11 mouse cellular contexts compared by ENCODE assay signal in the genomic region with DNA sequence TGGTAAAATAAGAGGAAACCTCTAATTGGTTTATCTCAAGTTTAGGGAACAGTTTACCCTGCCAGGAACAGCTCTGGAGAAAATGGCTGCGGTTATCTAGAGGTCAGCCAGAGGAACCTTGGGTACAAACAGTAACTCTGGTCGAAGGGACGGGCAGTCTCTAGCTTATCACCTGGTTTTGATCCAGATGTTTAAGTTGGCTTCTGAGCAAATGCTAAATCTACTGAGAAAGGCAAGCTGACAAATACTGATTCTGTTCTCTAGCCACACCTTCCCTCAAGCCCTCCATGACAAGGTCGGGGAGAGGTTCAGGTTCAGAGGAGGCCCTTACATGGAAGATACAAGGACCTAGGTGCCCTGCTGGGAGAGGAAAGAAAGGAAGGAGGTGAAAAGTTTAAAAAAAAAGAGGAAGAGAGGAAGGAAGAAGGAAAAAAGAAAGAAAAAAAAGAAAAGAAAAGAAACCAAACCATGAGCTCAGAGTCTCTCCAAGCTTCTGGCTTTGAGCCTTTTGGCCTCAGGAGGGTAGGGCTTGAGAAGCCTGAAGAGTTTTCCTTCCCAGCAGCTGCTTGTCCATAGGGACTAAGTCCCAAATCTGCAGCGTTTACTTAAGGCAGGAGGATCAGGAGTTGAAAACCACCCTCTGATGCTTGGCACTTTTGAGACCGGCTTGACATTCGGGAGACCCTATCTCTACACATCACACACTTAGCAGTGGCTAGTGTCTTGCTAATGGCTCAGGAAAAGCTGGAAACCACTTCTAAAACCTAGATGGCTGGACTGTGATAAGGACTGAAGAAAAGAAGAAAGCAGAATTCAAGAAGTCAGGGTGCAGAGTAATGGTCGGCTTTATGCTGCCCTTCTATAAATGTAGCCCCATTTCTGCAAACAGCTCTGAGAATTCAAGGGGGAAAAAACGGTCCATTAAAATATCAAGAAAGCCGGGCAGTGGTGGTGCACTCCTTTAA. TPM values are rescaled to one million over a fixed set of nuclear protein-coding genes. Genes with fewer than 3 reads are reported as not detected.
DNase-seq lines count a peak whose midpoint lies in the region; ATAC-seq and TF ChIP-seq lines count a peak whose summit lies in the region.
"Had no signal": no experiment of that assay in that cellular context is flagged by ENCODE, and none has a peak within 500 bp of the region (broad histone marks: within the 10 kb centered on the region; RNA-seq: fewer than 3 reads in every experiment).

No protein-coding gene starts in this region.

- TF ChIP-seq EP300 in stomach, postnatal 0 days (optimal IDR thresholded peaks at IDR 0.05), result no peak

- no peak for ATAC-seq in midbrain, postnatal 0 days (ENCODE audit: low FRiP score)
- ATAC-seq in midbrain, embryonic 14.5 days (ENCODE audit: low FRiP score, low TSS enrichment), result no peak
- peak; percentile 52; the same call in 1 of the 2 replicates for ATAC-seq in stomach, postnatal 0 days (ENCODE audit: low FRiP score, low TSS enrichment)

- no peaks in the 10 kb centered on the region for H3K9me3 ChIP-seq in midbrain, postnatal 0 days (ENCODE audit: low read length)
- H3K9me3 ChIP-seq in midbrain, embryonic 14.5 days (ENCODE audit: control insufficient read depth, low read length), result no peaks in the 10 kb centered on the region
- H3K9me3 ChIP-seq in limb, embryonic 10.5 days (replicated peaks), result no peaks in the 10 kb centered on the region
- H3K9me3 ChIP-seq in stomach, postnatal 0 days (ENCODE audit: control insufficient read depth, low read length), result no peaks in the 10 kb centered on the region
- H3K9me3 ChIP-seq: hindbrain, embryonic 15.5 days had no signal

- TF ChIP-seq CTCF in midbrain, postnatal 0 days (IDR thresholded peaks at IDR 0.05), result no peak
- TF ChIP-seq CTCF in stomach, postnatal 0 days (IDR thresholded peaks at IDR 0.05; ENCODE audit: low read depth), result no peak

- no peak overlapping the region for H3K4me2 ChIP-seq in midbrain, postnatal 0 days (ENCODE audit: low read depth, low read length, poor library complexity, severe bottlenecking)
- H3K4me2 ChIP-seq in midbrain, embryonic 14.5 days (ENCODE audit: low read length), result no peak overlapping the region
- H3K4me2 ChIP-seq in stomach, postnatal 0 days (replicated peaks; ENCODE audit: low read depth), result no peak overlapping the region
- H3K4me2 ChIP-seq: hindbrain, embryonic 15.5 days had no signal

- 84% methylated on average over 10 of the region's 10 CpGs for WGBS in midbrain, postnatal 0 days
- 86% methylated on average over 10 of the region's 10 CpGs for WGBS in midbrain, embryonic 14.5 days
- 73% methylated on average over 10 of the region's 10 CpGs for WGBS in limb, embryonic 10.5 days
- 63% methylated on average over 10 of the region's 10 CpGs for WGBS in stomach, postnatal 0 days

- no peaks in the 10 kb centered on the region for H3K4me1 ChIP-seq in midbrain, postnatal 0 days (ENCODE audit: insufficient read depth, low read length)
- no peaks in the 10 kb centered on the region for H3K4me1 ChIP-seq in midbrain, embryonic 14.5 days (ENCODE audit: control insufficient read depth, insufficient read depth, low read length)
- H3K4me1 ChIP-seq in limb, embryonic 10.5 days, result peaks cover 21% of the 10 kb centered on the region
- H3K4me1 ChIP-seq in stomach, postnatal 0 days (replicated peaks; ENCODE audit: control insufficient read depth, insufficient read depth), result no peaks in the 10 kb centered on the region
- H3K4me1 ChIP-seq: hindbrain, embryonic 15.5 days had no signal

- H3K9ac ChIP-seq in midbrain, postnatal 0 days (replicated peaks; ENCODE audit: low read length, poor library complexity, severe bottlenecking), result no peak overlapping the region
- no peak overlapping the region for H3K9ac ChIP-seq in midbrain, embryonic 14.5 days (replicated peaks; ENCODE audit: low read length)
- H3K9ac ChIP-seq in stomach, postnatal 0 days (ENCODE audit: low read length), result no peak overlapping the region
- H3K9ac ChIP-seq: hindbrain, embryonic 15.5 days had no signal

- no peaks in the 10 kb centered on the region for H3K27me3 ChIP-seq in midbrain, postnatal 0 days (ENCODE audit: insufficient read depth, low read length)
- no peaks in the 10 kb centered on the region for H3K27me3 ChIP-seq in midbrain, embryonic 14.5 days (ENCODE audit: control insufficient read depth, insufficient read depth, low read length)
- H3K27me3 ChIP-seq in limb, embryonic 10.5 days (ENCODE audit: low read depth, poor library complexity, severe bottlenecking), result no peaks in the 10 kb centered on the region
- no peaks in the 10 kb centered on the region for H3K27me3 ChIP-seq in stomach, postnatal 0 days (ENCODE audit: control insufficient read depth, insufficient read depth, low read length)
- H3K27me3 ChIP-seq: hindbrain, embryonic 15.5 days had no signal

- H3K27ac ChIP-seq in midbrain, postnatal 0 days (ENCODE audit: low read depth, low read length), result 0 out of 2 replicates have a peak overlapping the region, but pooled peaks have one; percentile 20
- no peak overlapping the region for H3K27ac ChIP-seq in midbrain, embryonic 14.5 days (replicated peaks; ENCODE audit: low read depth, low read length)
- H3K27ac ChIP-seq in limb, embryonic 10.5 days, result peak overlapping the region; percentile 36; the same call in 1 of the 2 replicates
- peak overlapping the region; percentile 49; the same call in 1 of the 2 replicates for H3K27ac ChIP-seq in stomach, postnatal 0 days (replicated peaks)
- H3K27ac ChIP-seq: hindbrain, embryonic 15.5 days had no signal

- DNase-seq in midbrain, postnatal 0 days (ENCODE audit: low spot score), result no peak
- DNase-seq in midbrain, embryonic 14.5 days, result no peak
- peak; percentile 63 to 75 for DNase-seq in heart, adult 9 months (ENCODE audit: low spot score in 2 of 2)
- no peak for DNase-seq in limb, embryonic 10.5 days (ENCODE audit: low spot score)
- DNase-seq in stomach, postnatal 0 days (ENCODE audit: low spot score), result peak; percentile 31
- no peak for DNase-seq in natural killer cell, adult 2 months (ENCODE audit: low spot score in 2 of 2)
- no peak for DNase-seq in cerebellum, adult 18-20 months
- DNase-seq in urinary bladder, postnatal 36 days (ENCODE audit: low spot score in 2 of 2), result no peak
- DNase-seq: kidney, adult 9 months; lung, adult 18-20 months had no signal

- no peak overlapping the region for H3K4me3 ChIP-seq in midbrain, postnatal 0 days (ENCODE audit: low read depth, low read length)
- H3K4me3 ChIP-seq in midbrain, embryonic 14.5 days (replicated peaks; ENCODE audit: low read depth, low read length), result no peak overlapping the region
- H3K4me3 ChIP-seq in limb, embryonic 10.5 days, result no peak overlapping the region
- no peak overlapping the region for H3K4me3 ChIP-seq in stomach, postnatal 0 days (ENCODE audit: low read depth, low read length)
- H3K4me3 ChIP-seq: hindbrain, embryonic 15.5 days had no signal

- H3K36me3 ChIP-seq in midbrain, postnatal 0 days (ENCODE audit: insufficient read depth, low read length), result no peaks in the 10 kb centered on the region
- no peaks in the 10 kb centered on the region for H3K36me3 ChIP-seq in midbrain, embryonic 14.5 days (ENCODE audit: control insufficient read depth, insufficient read depth, low read length)
- no peaks in the 10 kb centered on the region for H3K36me3 ChIP-seq in limb, embryonic 10.5 days
- no peaks in the 10 kb centered on the region for H3K36me3 ChIP-seq in stomach, postnatal 0 days (ENCODE audit: control insufficient read depth, insufficient read depth, low read length)
- H3K36me3 ChIP-seq: hindbrain, embryonic 15.5 days had no signal

RNA-seq across cellular contexts. Expression of a gene that starts 21.7 kb away (rescaled TPM):
- 17.5 and 18.1 TPM in 2 replicates for total RNA-seq in midbrain, postnatal 0 days (2014; rRNA removed)
- polyA plus RNA-seq in midbrain, postnatal 0 days (2015; fragmentation: Nextera tagmentation; extraction: Ambion mirVana), result 9.8 and 11.1 TPM in 2 replicates
- polyA plus RNA-seq in midbrain, embryonic 14.5 days (2014; fragmentation: Nextera tagmentation; extraction: Ambion mirVana), result 9.7 and 14.8 TPM in 2 replicates
- 25.9 and 28.8 TPM in 2 replicates for polyA plus RNA-seq in limb, embryonic 10.5 days (2016; fragmentation: Nextera tagmentation; extraction: Ambion mirVana)
- polyA plus RNA-seq in stomach, postnatal 0 days (2015; fragmentation: Nextera tagmentation; extraction: Ambion mirVana), result 20.2 and 20.4 TPM in 2 replicates

RNA-seq across cellular contexts. Expression of a gene that starts 22.3 kb away (rescaled TPM):
- 0.66 TPM in 1 of 2 replicates, not detected in the other for total RNA-seq in midbrain, postnatal 0 days (2014; rRNA removed)
- polyA plus RNA-seq in midbrain, postnatal 0 days (2015; fragmentation: Nextera tagmentation; extraction: Ambion mirVana), result 0.37 and 0.82 TPM in 2 replicates
- polyA plus RNA-seq in midbrain, embryonic 14.5 days (2014; fragmentation: Nextera tagmentation; extraction: Ambion mirVana), result 0.20 and 1.4 TPM in 2 replicates
- 0.67 and 1.2 TPM in 2 replicates for polyA plus RNA-seq in limb, embryonic 10.5 days (2016; fragmentation: Nextera tagmentation; extraction: Ambion mirVana)
- polyA plus RNA-seq in stomach, postnatal 0 days (2015; fragmentation: Nextera tagmentation; extraction: Ambion mirVana), result 2.2 and 2.8 TPM in 2 replicates

RNA-seq across cellular contexts. Expression of a gene that starts 50.7 kb away (rescaled TPM):
- 6.6 and 9.8 TPM in 2 replicates for total RNA-seq in midbrain, postnatal 0 days (2014; rRNA removed)
- polyA plus RNA-seq in midbrain, postnatal 0 days (2015; fragmentation: Nextera tagmentation; extraction: Ambion mirVana), result 9.7 and 10.5 TPM in 2 replicates
- 9.4 and 9.5 TPM in 2 replicates for polyA plus RNA-seq in midbrain, embryonic 14.5 days (2014; fragmentation: Nextera tagmentation; extraction: Ambion mirVana)
- polyA plus RNA-seq in limb, embryonic 10.5 days (2016; fragmentation: Nextera tagmentation; extraction: Ambion mirVana), result 10.7 and 11.2 TPM in 2 replicates
- 8.9 and 10.3 TPM in 2 replicates for polyA plus RNA-seq in stomach, postnatal 0 days (2015; fragmentation: Nextera tagmentation; extraction: Ambion mirVana)

Comparison
In these comparisons a context has a peak if more than half of its experiments do, and no peak if none do; other contexts are left out.
1. DNase-seq: peak in heart, adult 9 months (2 of 2) and stomach, postnatal 0 days (single experiment); none in midbrain, postnatal 0 days (single experiment), midbrain, embryonic 14.5 days (single experiment), limb, embryonic 10.5 days (single experiment), natural killer cell, adult 2 months (0 of 2), cerebellum, adult 18-20 months (0 of 2) and urinary bladder, postnatal 36 days (0 of 2).